Comparison of ENCODE assay signal across 16 mouse cellular contexts in the genomic region with DNA sequence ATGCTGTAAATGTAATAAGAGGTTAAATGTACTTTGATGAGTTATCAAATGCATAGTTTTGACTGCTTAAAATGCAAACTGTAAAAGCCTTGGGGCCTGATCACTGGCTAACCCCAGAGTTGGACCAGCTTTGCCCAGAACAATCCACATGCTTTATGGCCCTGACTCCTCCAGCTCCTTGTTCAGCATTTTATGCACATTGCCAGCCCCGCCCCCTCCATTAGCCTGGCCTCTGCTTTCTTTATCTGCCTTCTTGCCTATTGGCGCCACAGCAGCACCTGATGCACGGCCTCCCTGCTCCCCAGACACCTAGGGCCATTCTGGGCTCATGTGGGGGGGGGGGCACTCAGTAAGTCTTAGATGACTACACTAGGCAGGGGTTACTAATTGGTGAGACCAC. TPM values are rescaled to one million over a fixed set of nuclear protein-coding genes. Genes with fewer than 3 reads are reported as not detected.
DNase-seq lines count a peak whose midpoint lies in the region; ATAC-seq and TF ChIP-seq lines count a peak whose summit lies in the region.
"Had no signal": no experiment of that assay in that cellular context is flagged by ENCODE, and none has a peak within 500 bp of the region (broad histone marks: within the 10 kb centered on the region; RNA-seq: fewer than 3 reads in every experiment).

No protein-coding gene starts in this region.

- DNase-seq in R1 (ENCODE audit: low read depth, low spot score), result peak; percentile 60
- peak; percentile 16 for DNase-seq in embryo, embryonic 9.5 days (ENCODE audit: extremely low spot score)
- DNase-seq in liver, embryonic 14.5 days (ENCODE audit: low read depth in 3 of 3, low spot score in 3 of 3), result peak in 2 of 3 experiments; percentile 44 to 46
- no peak for DNase-seq in frontal cortex, adult 2 months (ENCODE audit: extremely low spot score in 1 of 2, low spot score in 1 of 2)
- DNase-seq in right cerebral cortex, postnatal 4 days, result no peak
- DNase-seq in layer of hippocampus, postnatal 36 days, result no peak
- DNase-seq in spleen, postnatal 4 days (ENCODE audit: low spot score in 2 of 2), result no peak
- DNase-seq: adrenal gland, postnatal 10 days; gastrocnemius, adult 2 months; left cerebral cortex, postnatal 4 days; thymus, adult 18-20 months had no signal

- TF ChIP-seq EP300 in liver, embryonic 14.5 days (IDR thresholded peaks at IDR 0.05; ENCODE audit: low read depth), result no peak

- peak; percentile 52; the same call in 1 of the 2 replicates for ATAC-seq in kidney, embryonic 15.5 days (replicated peaks; ENCODE audit: low FRiP score)
- peak; percentile 59; the same call in 1 of the 2 replicates for ATAC-seq in liver, embryonic 14.5 days (ENCODE audit: insufficient read depth)
- ATAC-seq: CD4-positive, CD25-positive, alpha-beta regulatory T cell, adult 4 months had no signal

- H3K4me3 ChIP-seq in kidney, embryonic 15.5 days (replicated peaks), result no peak overlapping the region
- H3K4me3 ChIP-seq in liver, embryonic 14.5 days (ENCODE audit: insufficient read depth in 1 of 2, low read depth in 2 of 2, low read length in 2 of 2), result no peak overlapping the region
- H3K4me3 ChIP-seq: embryonic facial prominence, embryonic 10.5 days; gastrocnemius, adult 2 months; lung, embryonic 15.5 days; midbrain, embryonic 10.5 days had no signal

- H3K9ac ChIP-seq in kidney, embryonic 15.5 days, result no peak overlapping the region
- H3K9ac ChIP-seq in liver, embryonic 14.5 days (replicated peaks), result no peak overlapping the region
- H3K9ac ChIP-seq: lung, embryonic 15.5 days had no signal

- no peaks in the 10 kb centered on the region for H3K27me3 ChIP-seq in kidney, embryonic 15.5 days
- H3K27me3 ChIP-seq in liver, embryonic 14.5 days (ENCODE audit: control insufficient read depth, insufficient read depth, low read length), result no peaks in the 10 kb centered on the region
- H3K27me3 ChIP-seq: lung, embryonic 15.5 days had no signal

- TF ChIP-seq CTCF in liver, embryonic 14.5 days (IDR thresholded peaks at IDR 0.05; ENCODE audit: low read depth), result no peak

- no peak overlapping the region for H3K4me2 ChIP-seq in kidney, embryonic 15.5 days
- no peak overlapping the region for H3K4me2 ChIP-seq in liver, embryonic 14.5 days (ENCODE audit: low read depth)
- H3K4me2 ChIP-seq: lung, embryonic 15.5 days had no signal

- no peaks in the 10 kb centered on the region for H3K36me3 ChIP-seq in kidney, embryonic 15.5 days
- no peaks in the 10 kb centered on the region for H3K36me3 ChIP-seq in liver, embryonic 14.5 days (replicated peaks; ENCODE audit: control insufficient read depth, insufficient read depth, low read depth)
- H3K36me3 ChIP-seq: embryonic facial prominence, embryonic 10.5 days; lung, embryonic 15.5 days; midbrain, embryonic 10.5 days had no signal

- WGBS in kidney, embryonic 15.5 days, result 59% methylated on average over 3 of the region's 3 CpGs
- WGBS in liver, embryonic 14.5 days (ENCODE audit: insufficient replicate concordance), result 31% methylated on average over 3 of the region's 3 CpGs

- no peak overlapping the region for H3K27ac ChIP-seq in kidney, embryonic 15.5 days
- H3K27ac ChIP-seq in liver, embryonic 14.5 days, result no peak overlapping the region
- H3K27ac ChIP-seq: embryonic facial prominence, embryonic 10.5 days; gastrocnemius, adult 2 months; lung, embryonic 15.5 days; midbrain, embryonic 10.5 days had no signal

- no peaks in the 10 kb centered on the region for H3K4me1 ChIP-seq in kidney, embryonic 15.5 days
- peaks cover 0 to 8% of the 10 kb centered on the region in 2 experiments; a peak in 2 of 4 replicates for H3K4me1 ChIP-seq in liver, embryonic 14.5 days (replicated peaks; ENCODE audit: control insufficient read depth in 2 of 2, insufficient read depth in 2 of 2, low read length in 1 of 2)
- H3K4me1 ChIP-seq: lung, embryonic 15.5 days; midbrain, embryonic 10.5 days had no signal

- H3K9me3 ChIP-seq in kidney, embryonic 15.5 days (replicated peaks), result no peaks in the 10 kb centered on the region
- H3K9me3 ChIP-seq in liver, embryonic 14.5 days (ENCODE audit: control insufficient read depth, low read length), result no peaks in the 10 kb centered on the region
- H3K9me3 ChIP-seq: embryonic facial prominence, embryonic 10.5 days; lung, embryonic 15.5 days; midbrain, embryonic 10.5 days had no signal

RNA-seq across cellular contexts. Expression of a gene that starts 17.8 kb away (rescaled TPM):
- 0.53 and 0.86 TPM in 2 replicates for polyA plus RNA-seq in kidney, embryonic 15.5 days (2015; fragmentation: Nextera tagmentation; extraction: Ambion mirVana)
- polyA plus RNA-seq in liver, embryonic 14.5 days (2012; rRNA removed), result 0.02 and 0.06 TPM in 2 replicates
- polyA plus RNA-seq in liver, embryonic 14.5 days (2014; fragmentation: Nextera tagmentation; extraction: Ambion mirVana), result 0.11 TPM in 1 of 2 replicates, not detected in the other
- 3.5 and 3.8 TPM in 2 replicates for polyA plus RNA-seq in frontal cortex, adult 2 months (2012; rRNA removed)
- 10 to 100 TPM; 17.8 to 18.1 TPM for total RNA-seq in layer of hippocampus, postnatal 36 days (2021)

Comparison
In these comparisons a context has a peak if more than half of its experiments do, and no peak if none do; other contexts are left out.
1. DNase-seq: peak in R1 (single experiment), embryo, embryonic 9.5 days (single experiment) and liver, embryonic 14.5 days (2 of 3); none in frontal cortex, adult 2 months (0 of 2), right cerebral cortex, postnatal 4 days (single experiment), layer of hippocampus, postnatal 36 days (0 of 2) and spleen, postnatal 4 days (0 of 2).